Mouse (Mus musculus): ENCODE measurements around the gene AC124502.3. TPM values are rescaled to one million over a fixed set of nuclear protein-coding genes. Genes with fewer than 3 reads are reported as not detected.

Gene AC124502.3
- total RNA-seq, 2 experiments from 2014 or later, result 3.4 to 6.9 TPM

Other genes with a start within 250 kb of the AC124502.3 start
- 10 to 100 TPM; 68.7 to 71.1 TPM for gene Rbm4, start 245.0 kb upstream of the AC124502.3 start, total RNA-seq (2021)
- 10 to 100 TPM; 20.7 to 22.3 TPM for gene Gm21992, start 227.3 kb upstream of the AC124502.3 start, total RNA-seq (2021)
- 10 to 100 TPM; 41.2 to 49.4 TPM for gene Rbm14, start 227.3 kb upstream of the AC124502.3 start, total RNA-seq (2021)
- 10 to 100 TPM; 39.4 to 47.5 TPM for gene Ccs, start 199.6 kb upstream of the AC124502.3 start, total RNA-seq (2021)
- gene Ccdc87, start 199.5 kb upstream of the AC124502.3 start, total RNA-seq (2021), result 1 to 10 TPM; 1.9 to 2.6 TPM
- 100 to 1,000 TPM in 1 of 2 experiments, 10 to 100 TPM in 1; 95.2 to 102 TPM for gene Ctsf, start 183.8 kb upstream of the AC124502.3 start, total RNA-seq (2021)
- gene Actn3, start 161.0 kb upstream of the AC124502.3 start, total RNA-seq (2021), result 1 to 10 TPM; 1.9 to 2.1 TPM
- gene Zdhhc24, start 160.2 kb upstream of the AC124502.3 start, total RNA-seq (2021), result 10 to 100 TPM; 23.5 to 26.3 TPM
- gene Bbs1, start 132.3 kb upstream of the AC124502.3 start, total RNA-seq (2021), result 10 to 100 TPM; 31.3 to 34.8 TPM
- 10 to 100 TPM; 62.0 to 62.7 TPM for gene Dpp3, start 110.6 kb upstream of the AC124502.3 start, total RNA-seq (2021)
- 10 to 100 TPM; 18.0 to 18.4 TPM for gene Peli3, start 95.8 kb upstream of the AC124502.3 start, total RNA-seq (2021)
- gene Mrpl11, start 76.7 kb upstream of the AC124502.3 start, total RNA-seq (2021), result 10 to 100 TPM; 62.7 to 68.8 TPM
- gene Npas4, start 48.6 kb upstream of the AC124502.3 start, total RNA-seq (2021), result 1 to 10 TPM; 4.8 to 5.0 TPM
- gene Slc29a2, start 15.0 kb upstream of the AC124502.3 start, total RNA-seq (2021), result 10 to 100 TPM; 21.0 to 21.9 TPM
- gene B4gat1, start 65 bp upstream of the AC124502.3 start, total RNA-seq (2021), result 100 to 1,000 TPM; 125 to 126 TPM
- 10 to 100 TPM in 1 of 2 experiments, 1 to 10 TPM in 1; 8.7 to 11.9 TPM for gene Brms1, start 2.5 kb downstream of the AC124502.3 start, total RNA-seq (2021)
- 10 to 100 TPM; 26.4 to 26.6 TPM for gene Rin1, start 11.6 kb downstream of the AC124502.3 start, total RNA-seq (2021)
- gene Cd248, start 29.2 kb downstream of the AC124502.3 start, total RNA-seq (2021), result 10 to 100 TPM in 1 of 2 experiments, 1 to 10 TPM in 1; 9.9 to 10.2 TPM
- gene Tmem151a, start 46.6 kb downstream of the AC124502.3 start, total RNA-seq (2021), result 10 to 100 TPM; 96.6 to 98.0 TPM
- 10 to 100 TPM; 24.7 to 29.9 TPM for gene Yif1a, start 49.6 kb downstream of the AC124502.3 start, total RNA-seq (2021)
- 100 to 1,000 TPM; 743 to 783 TPM for gene Cnih2, start 59.6 kb downstream of the AC124502.3 start, total RNA-seq (2021)
- gene Rab1b, start 68.2 kb downstream of the AC124502.3 start, total RNA-seq (2021), result 100 to 1,000 TPM; 163 to 166 TPM
- 100 to 1,000 TPM; 170 to 176 TPM for gene Klc2, start 79.7 kb downstream of the AC124502.3 start, total RNA-seq (2021)
- 10 to 100 TPM; 71.2 to 73.5 TPM for gene Pacs1, start 234.2 kb downstream of the AC124502.3 start, total RNA-seq (2021)